Mouse (Mus musculus): ENCODE data around the gene Lasp1. TPM values are rescaled to one million over a fixed set of nuclear protein-coding genes. Genes with fewer than 3 reads are reported as not detected.
A peak's percentile ranks its signal among the peaks of the same experiment; 100 is the strongest.

Lasp1 gene
- total and polyA plus RNA-seq, 2 experiments from 2014 or later = 152 to 153 TPM

DNA sequence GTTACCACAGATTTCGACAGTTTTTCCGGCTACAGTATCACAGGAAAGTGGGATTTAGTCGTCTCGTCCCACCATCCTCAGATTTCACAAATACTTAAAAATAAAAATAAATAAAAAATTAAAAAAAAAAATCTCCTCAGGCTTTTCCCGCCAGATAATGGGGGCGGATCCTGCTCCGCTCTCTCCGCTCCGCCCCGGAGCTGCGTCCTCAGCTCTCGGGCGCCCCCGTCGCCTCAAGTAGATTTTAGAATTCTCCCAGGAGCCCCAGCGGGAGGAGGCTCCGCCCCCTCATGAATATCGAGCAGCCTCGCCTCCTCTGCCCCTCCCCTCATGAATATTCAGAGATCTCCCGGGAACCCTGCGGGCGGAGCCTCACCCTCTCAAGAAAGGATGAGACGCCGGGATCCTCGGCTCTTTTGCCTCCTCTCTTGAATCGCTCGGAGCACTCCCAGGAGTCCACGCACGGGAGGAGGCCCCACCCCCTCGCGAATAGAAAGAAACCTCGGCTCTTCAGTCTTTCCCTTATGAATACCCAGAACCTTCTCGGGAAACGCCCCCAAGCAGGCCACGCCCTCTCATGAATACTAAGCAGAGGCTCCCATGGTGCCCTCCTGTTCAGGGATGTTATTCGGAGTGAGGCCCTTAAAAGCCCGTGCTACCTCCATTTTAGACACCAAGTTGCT is 85.3 kb downstream of the Lasp1 start, which contains the start of gene Fbxo47:
Gene Fbxo47 (minus strand): TSS at position 237 of the 683 bp plus-strand sequence.
- Histone ChIP-seq H3K4me3 (ENCODE audit: low read depth, low read length) (peak within 1 kb of the TSS; percentile 56), H3K9me3 (ENCODE audit: low read length) (no peaks in the 10 kb centered on the region), H3K4me1 (ENCODE audit: insufficient read depth) (no peaks in the 10 kb centered on the region), H3K27ac (ENCODE audit: low read depth, low read length) (peak within 1 kb of the TSS; percentile 82), H3K9ac (peak within 1 kb of the TSS; percentile 51), H3K4me2 (ENCODE audit: low read depth) (peak within 1 kb of the TSS; percentile 55), H3K27me3 (ENCODE audit: insufficient read depth, low read length) (no peaks in the 10 kb centered on the region), H3K36me3 (ENCODE audit: insufficient read depth) (no peaks in the 10 kb centered on the region)
- ATAC-seq = peak; percentile 97
- TF ChIP-seq CTCF (IDR thresholded peaks at IDR 0.05; ENCODE audit: low read depth) = peak; percentile 71
- WGBS = under 1% methylated on average over 37 of the region's 37 CpGs
- DNase-seq = peak; percentile 98

DNA sequence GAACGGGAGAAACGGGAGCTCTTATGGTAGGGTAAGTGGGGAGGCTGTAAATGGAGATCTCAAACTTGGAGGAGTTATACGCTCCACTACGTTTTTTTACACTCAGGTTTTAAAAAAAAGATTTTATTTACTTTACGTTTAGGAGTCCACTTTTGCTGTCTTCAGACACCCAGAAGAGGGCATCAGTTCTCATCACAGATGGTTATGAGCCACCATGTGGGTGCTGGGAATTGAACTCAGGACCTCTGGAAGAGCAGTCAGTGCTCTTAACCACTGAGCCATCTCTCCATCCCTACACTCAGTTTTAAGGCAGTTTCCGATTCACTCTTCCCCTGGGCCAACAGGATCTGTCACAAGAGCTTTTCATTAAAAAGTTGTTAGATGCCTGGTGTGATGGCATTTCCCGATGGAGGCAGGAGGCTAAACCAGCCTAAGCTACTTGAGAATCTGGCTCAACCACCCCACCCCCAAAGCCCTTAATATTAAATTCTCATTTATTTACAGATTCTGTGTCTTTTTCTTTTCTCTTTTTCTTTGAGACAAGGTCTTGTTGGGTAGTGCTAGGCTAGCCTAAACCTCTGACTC is 85.9 kb downstream of the Lasp1 start:
- peak overlapping the region; percentile 46 for H3K4me2 ChIP-seq (ENCODE audit: low read depth)
- 30% methylated on average over 7 of the region's 7 CpGs for WGBS
- ATAC-seq (no peak), DNase-seq (no peak)
- H3K27ac ChIP-seq (ENCODE audit: low read depth, low read length) = peak overlapping the region; percentile 82
- TF ChIP-seq CTCF (IDR thresholded peaks at IDR 0.05; ENCODE audit: low read depth) = no peak
- H3K9me3 ChIP-seq (ENCODE audit: low read length) = no peaks in the 10 kb centered on the region
- H3K4me1 ChIP-seq (ENCODE audit: insufficient read depth) = no peaks in the 10 kb centered on the region
- H3K27me3 ChIP-seq (ENCODE audit: insufficient read depth, low read length) = no peaks in the 10 kb centered on the region
- H3K36me3 ChIP-seq (ENCODE audit: insufficient read depth) = no peaks in the 10 kb centered on the region
- peak overlapping the region; percentile 56 for H3K4me3 ChIP-seq (ENCODE audit: low read depth, low read length)
- peak overlapping the region; percentile 39 for H3K9ac ChIP-seq

DNA sequence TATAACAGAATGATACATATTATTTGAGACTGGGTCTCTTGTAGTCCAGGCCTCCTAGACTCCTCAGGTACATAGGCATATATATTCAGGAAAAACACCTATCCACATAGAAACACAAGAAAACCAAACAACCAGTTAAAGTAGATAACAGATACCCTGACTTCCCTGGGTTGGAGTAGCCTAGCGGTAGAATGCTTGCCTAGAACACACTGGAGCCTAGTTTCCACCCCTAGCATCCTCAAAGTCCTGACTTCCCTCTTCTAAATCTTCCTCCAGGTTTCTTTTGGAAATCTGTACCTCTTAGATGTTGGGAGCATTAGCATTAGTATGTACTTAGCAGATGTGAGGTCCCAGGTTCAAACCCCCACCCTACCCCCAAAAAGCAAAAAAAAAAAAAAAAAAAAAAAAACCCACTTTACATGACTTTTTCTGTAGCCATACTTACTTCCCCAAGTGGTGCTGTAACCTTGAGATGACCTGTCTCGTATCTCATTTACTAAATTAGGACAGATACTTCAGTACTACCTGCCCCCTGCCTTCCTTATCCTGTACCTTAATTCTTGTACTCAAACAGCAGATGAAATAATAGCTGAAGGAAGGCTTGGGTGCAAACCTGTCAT is 86.6 kb downstream of the Lasp1 start:
- H3K4me2 ChIP-seq (ENCODE audit: low read depth) = no peak overlapping the region
- TF ChIP-seq CTCF (IDR thresholded peaks at IDR 0.05; ENCODE audit: low read depth) = no peak
- DNase-seq (no peak), ATAC-seq (no peak)
- no peak overlapping the region for H3K27ac ChIP-seq (ENCODE audit: low read depth, low read length)
- H3K9me3 ChIP-seq (ENCODE audit: low read length) = no peaks in the 10 kb centered on the region
- H3K36me3 ChIP-seq (ENCODE audit: insufficient read depth) = no peaks in the 10 kb centered on the region
- no peaks in the 10 kb centered on the region for H3K27me3 ChIP-seq (ENCODE audit: insufficient read depth, low read length)
- H3K4me3 ChIP-seq (ENCODE audit: low read depth, low read length) = no peak overlapping the region
- H3K4me1 ChIP-seq (ENCODE audit: insufficient read depth) = no peaks in the 10 kb centered on the region
- WGBS = 96% methylated on average over 2 of the region's 2 CpGs
- no peak overlapping the region for H3K9ac ChIP-seq

Other genes starting within 250 kb of the Lasp1 start
- 50.1 and 70.7 TPM in 2 replicates for gene Srcin1, start 222.8 kb upstream of the Lasp1 start, total RNA-seq (2014; rRNA removed)
- 8.9 and 12.0 TPM in 2 replicates for gene Srcin1, start 222.8 kb upstream of the Lasp1 start, polyA plus RNA-seq (2015; fragmentation: Nextera tagmentation; extraction: Ambion mirVana)
- gene Epop, start 169.3 kb upstream of the Lasp1 start, total RNA-seq (2014; rRNA removed) = 5.0 and 6.8 TPM in 2 replicates
- gene Epop, start 169.3 kb upstream of the Lasp1 start, polyA plus RNA-seq (2015; fragmentation: Nextera tagmentation; extraction: Ambion mirVana) = 3.6 and 4.1 TPM in 2 replicates
- 42.2 and 48.1 TPM in 2 replicates for gene Mllt6, start 135.6 kb upstream of the Lasp1 start, total RNA-seq (2014; rRNA removed)
- gene Mllt6, start 135.6 kb upstream of the Lasp1 start, polyA plus RNA-seq (2015; fragmentation: Nextera tagmentation; extraction: Ambion mirVana) = 1.7 TPM in 2 replicates
- gene Cisd3, start 113.2 kb upstream of the Lasp1 start, total RNA-seq (2014; rRNA removed) = 14.4 and 15.5 TPM in 2 replicates
- 27.2 and 27.8 TPM in 2 replicates for gene Cisd3, start 113.2 kb upstream of the Lasp1 start, polyA plus RNA-seq (2015; fragmentation: Nextera tagmentation; extraction: Ambion mirVana)
- 13.0 and 21.9 TPM in 2 replicates for gene Pcgf2, start 98.5 kb upstream of the Lasp1 start, total RNA-seq (2014; rRNA removed)
- 10.0 and 12.6 TPM in 2 replicates for gene Pcgf2, start 98.5 kb upstream of the Lasp1 start, polyA plus RNA-seq (2015; fragmentation: Nextera tagmentation; extraction: Ambion mirVana)
- 322 and 350 TPM in 2 replicates for gene Psmb3, start 95.6 kb upstream of the Lasp1 start, total RNA-seq (2014; rRNA removed)
- gene Psmb3, start 95.6 kb upstream of the Lasp1 start, polyA plus RNA-seq (2015; fragmentation: Nextera tagmentation; extraction: Ambion mirVana) = 499 and 621 TPM in 2 replicates
- gene Pip4k2b, start 54.3 kb upstream of the Lasp1 start, total RNA-seq (2014; rRNA removed) = 131 and 146 TPM in 2 replicates
- gene Pip4k2b, start 54.3 kb upstream of the Lasp1 start, polyA plus RNA-seq (2015; fragmentation: Nextera tagmentation; extraction: Ambion mirVana) = 4.2 and 4.6 TPM in 2 replicates
- gene Cwc25, start 32.4 kb upstream of the Lasp1 start, total RNA-seq (2014; rRNA removed) = 15.2 and 15.5 TPM in 2 replicates
- gene Cwc25, start 32.4 kb upstream of the Lasp1 start, polyA plus RNA-seq (2015; fragmentation: Nextera tagmentation; extraction: Ambion mirVana) = 7.8 and 11.8 TPM in 2 replicates
- not detected in 2 replicates for gene 1700001P01Rik, start 23.1 kb upstream of the Lasp1 start, total RNA-seq (2014; rRNA removed)
- 0.27 and 0.33 TPM in 2 replicates for gene 1700001P01Rik, start 23.1 kb upstream of the Lasp1 start, polyA plus RNA-seq (2015; fragmentation: Nextera tagmentation; extraction: Ambion mirVana)
- 310 and 470 TPM in 2 replicates for gene Rpl23, start 16.6 kb upstream of the Lasp1 start, total RNA-seq (2014; rRNA removed)
- 346 and 490 TPM in 2 replicates for gene Rpl23, start 16.6 kb upstream of the Lasp1 start, polyA plus RNA-seq (2015; fragmentation: Nextera tagmentation; extraction: Ambion mirVana)
- gene B230217C12Rik, start 41.8 kb downstream of the Lasp1 start, total RNA-seq (2014; rRNA removed) = 21.0 and 24.8 TPM in 2 replicates
- gene B230217C12Rik, start 41.8 kb downstream of the Lasp1 start, polyA plus RNA-seq (2015; fragmentation: Nextera tagmentation; extraction: Ambion mirVana) = 28.6 and 31.5 TPM in 2 replicates
- gene Fbxo47, start 85.2 kb downstream of the Lasp1 start, total RNA-seq (2014; rRNA removed) = 1.3 and 1.8 TPM in 2 replicates
- gene Fbxo47, start 85.2 kb downstream of the Lasp1 start, polyA plus RNA-seq (2015; fragmentation: Nextera tagmentation; extraction: Ambion mirVana) = 0.43 and 0.58 TPM in 2 replicates
- gene Plxdc1, start 187.4 kb downstream of the Lasp1 start, total RNA-seq (2014; rRNA removed) = 0.54 and 1.5 TPM in 2 replicates
- 1.6 and 3.5 TPM in 2 replicates for gene Plxdc1, start 187.4 kb downstream of the Lasp1 start, polyA plus RNA-seq (2015; fragmentation: Nextera tagmentation; extraction: Ambion mirVana)
- gene Arl5c, start 197.2 kb downstream of the Lasp1 start, total RNA-seq (2014; rRNA removed) = 3.7 and 5.2 TPM in 2 replicates
- 3.0 and 4.2 TPM in 2 replicates for gene Arl5c, start 197.2 kb downstream of the Lasp1 start, polyA plus RNA-seq (2015; fragmentation: Nextera tagmentation; extraction: Ambion mirVana)
- gene Cacnb1, start 224.0 kb downstream of the Lasp1 start, total RNA-seq (2014; rRNA removed) = 64.1 and 76.4 TPM in 2 replicates
- 49.4 and 57.2 TPM in 2 replicates for gene Cacnb1, start 224.0 kb downstream of the Lasp1 start, polyA plus RNA-seq (2015; fragmentation: Nextera tagmentation; extraction: Ambion mirVana)
- gene Rpl19, start 227.7 kb downstream of the Lasp1 start, total RNA-seq (2014; rRNA removed) = 793 and 1,371 TPM in 2 replicates
- gene Rpl19, start 227.7 kb downstream of the Lasp1 start, polyA plus RNA-seq (2015; fragmentation: Nextera tagmentation; extraction: Ambion mirVana) = 687 and 897 TPM in 2 replicates

Data from forebrain, postnatal 0 days (tissue).